Mouse (Mus musculus): Measurements from ENCODE around the gene Akt1s1.

Gene Akt1s1

GRCm38 (mm10) chr7:44824872-44825271, 23.9 kb upstream of the Akt1s1 start:
- DNase-seq (ENCODE audit: extremely low read depth, insufficient read length, low spot score) = no peak

GRCm38 (mm10) chr7:44826771-44827170, 22.0 kb upstream of the Akt1s1 start:
- DNase-seq (ENCODE audit: extremely low read depth, insufficient read length, low spot score) = peak; percentile 56

- DNase-seq (ENCODE audit: extremely low read depth, insufficient read length, low spot score) = no peak
These were observed 20.1 kb upstream of the Akt1s1 start for GRCm38 (mm10) chr7:44828706-44829105.

DNA sequence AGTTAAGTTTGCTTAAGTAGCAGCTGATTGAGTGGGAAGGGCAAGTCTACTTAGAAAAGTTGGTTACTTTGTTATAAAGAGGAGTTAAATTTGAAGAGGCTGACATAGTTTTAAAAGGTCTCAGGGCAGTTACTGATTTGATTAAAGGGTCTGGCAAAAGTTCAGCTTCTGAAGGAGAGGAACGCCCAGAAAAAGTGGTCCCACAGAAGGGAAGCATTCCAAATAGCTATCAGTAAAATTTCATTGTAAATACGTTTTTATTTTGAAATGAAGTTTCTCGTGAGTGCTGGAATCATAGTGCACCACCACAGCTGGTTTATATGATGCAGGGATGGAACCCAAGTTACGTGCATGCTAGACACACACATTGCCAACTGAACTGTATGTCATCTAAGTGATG, 16.0 kb upstream of the Akt1s1 start:
- DNase-seq (ENCODE audit: extremely low read depth, insufficient read length, low spot score) = no peak

- DNase-seq (ENCODE audit: extremely low read depth, insufficient read length, low spot score) = no peak
These were observed 13.3 kb upstream of the Akt1s1 start for GRCm38 (mm10) chr7:44835373-44836015.

- DNase-seq (ENCODE audit: extremely low read depth, insufficient read length, low spot score) = no peak
These were observed 12.8 kb upstream of the Akt1s1 start for GRCm38 (mm10) chr7:44836016-44836404.

DNA sequence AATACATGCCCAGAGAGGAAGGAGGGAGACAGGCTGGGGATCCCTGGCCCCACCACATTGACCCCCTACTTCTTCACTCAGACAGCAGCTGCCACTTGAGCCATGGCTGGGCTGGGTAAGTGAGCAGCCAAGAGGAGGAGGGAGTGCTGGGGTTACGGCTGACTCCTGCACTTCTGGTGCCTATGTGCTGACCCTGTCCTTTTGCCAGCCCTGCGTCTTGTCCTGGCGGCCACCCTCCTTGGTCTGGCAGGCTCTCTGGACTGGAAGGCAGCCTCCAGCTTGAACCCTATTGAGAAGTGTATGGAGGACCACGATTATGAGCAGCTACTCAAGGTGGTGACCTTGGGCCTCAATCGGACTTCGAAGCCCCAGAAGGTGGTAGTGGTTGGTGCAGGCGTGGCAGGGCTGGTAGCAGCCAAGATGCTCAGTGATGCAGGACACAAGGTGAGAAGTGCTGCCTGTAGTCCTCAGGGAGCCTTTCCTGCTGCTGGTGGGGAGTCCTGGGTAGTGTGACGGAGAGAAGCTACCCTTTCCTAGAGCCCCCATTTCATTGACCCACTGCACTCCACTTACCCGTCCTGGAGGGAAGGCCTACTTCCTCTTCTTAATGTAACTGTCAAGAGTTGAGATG, 12.3 kb upstream of the Akt1s1 start:
- DNase-seq (ENCODE audit: extremely low read depth, insufficient read length, low spot score) = no peak

GRCm38 (mm10) chr7:44838073-44838472, 10.7 kb upstream of the Akt1s1 start:
- no peak for DNase-seq (ENCODE audit: extremely low read depth, insufficient read length, low spot score)

GRCm38 (mm10) chr7:44839171-44839490, 9.7 kb upstream of the Akt1s1 start:
- no peak for DNase-seq (ENCODE audit: extremely low read depth, insufficient read length, low spot score)

- DNase-seq (ENCODE audit: extremely low read depth, insufficient read length, low spot score) = no peak
These were observed 9.2 kb upstream of the Akt1s1 start for GRCm38 (mm10) chr7:44839491-44840191.

DNA sequence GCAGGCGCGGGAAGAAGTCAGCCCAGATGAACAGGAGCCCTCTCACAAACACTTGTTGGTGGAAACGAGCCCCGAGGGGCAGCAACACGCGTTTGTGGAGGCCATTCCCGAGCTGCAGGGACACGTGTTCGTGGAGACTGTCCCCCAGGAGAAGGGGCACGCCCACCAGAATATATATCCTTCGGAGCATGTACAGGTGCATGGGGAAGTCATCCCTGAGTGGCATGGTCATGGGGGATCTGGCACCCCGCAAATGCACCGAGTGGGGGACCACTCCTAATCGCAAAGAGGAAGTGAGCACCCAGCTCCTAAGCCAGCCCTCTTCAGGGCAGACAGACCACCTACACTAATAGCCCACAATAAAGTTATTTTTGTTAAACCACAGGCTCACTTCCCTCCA, 8.4 kb upstream of the Akt1s1 start:
- DNase-seq (ENCODE audit: extremely low read depth, insufficient read length, low spot score) = no peak

- no peak for DNase-seq (ENCODE audit: extremely low read depth, insufficient read length, low spot score)
These were observed 6.8 kb upstream of the Akt1s1 start for GRCm38 (mm10) chr7:44841825-44842463.

DNA sequence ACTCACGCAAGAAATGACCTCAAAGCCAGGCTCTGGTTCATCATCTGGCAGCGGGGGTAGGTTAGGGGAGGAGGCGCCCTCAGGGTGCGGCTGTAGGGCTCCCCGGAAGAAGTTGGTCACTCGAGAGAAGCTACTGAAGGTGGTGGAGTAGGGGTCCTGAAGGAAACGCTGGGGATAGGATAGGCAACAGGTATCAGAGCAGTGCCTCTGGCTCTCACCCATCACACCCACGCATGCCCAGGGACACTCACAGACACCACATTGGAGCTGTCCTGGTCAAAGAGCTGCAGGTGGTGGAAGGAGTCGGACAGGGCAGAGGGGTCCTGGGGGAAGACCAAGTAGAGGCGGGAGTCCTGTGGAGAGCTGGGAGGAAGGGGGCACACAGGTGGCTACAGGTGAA, 3.8 kb upstream of the Akt1s1 start:
- DNase-seq (ENCODE audit: extremely low read depth, insufficient read length, low spot score) = no peak

GRCm38 (mm10) chr7:44846804-44847203, 2.0 kb upstream of the Akt1s1 start:
- DNase-seq (ENCODE audit: extremely low read depth, insufficient read length, low spot score) = no peak

DNA sequence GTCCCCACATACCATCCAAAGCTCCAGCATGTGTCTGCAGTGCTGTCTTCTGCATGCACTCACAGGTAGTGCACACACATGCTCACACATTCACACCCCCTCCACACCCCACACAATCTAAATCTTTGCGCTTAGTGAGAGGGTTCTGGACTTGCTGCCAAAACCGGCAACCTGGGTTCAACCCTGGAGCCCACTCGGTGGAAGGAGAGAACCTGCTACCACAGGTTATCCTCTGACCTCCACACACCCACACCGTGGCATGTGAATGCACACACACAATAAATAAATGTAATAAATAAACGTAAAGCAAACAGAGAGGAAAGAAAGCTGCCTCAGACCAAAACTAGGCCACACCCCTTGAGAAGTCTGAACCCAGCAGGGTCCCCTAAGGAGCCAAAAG, 1.0 kb upstream of the Akt1s1 start:
- no peak for DNase-seq (ENCODE audit: extremely low read depth, insufficient read length, low spot score)

DNA sequence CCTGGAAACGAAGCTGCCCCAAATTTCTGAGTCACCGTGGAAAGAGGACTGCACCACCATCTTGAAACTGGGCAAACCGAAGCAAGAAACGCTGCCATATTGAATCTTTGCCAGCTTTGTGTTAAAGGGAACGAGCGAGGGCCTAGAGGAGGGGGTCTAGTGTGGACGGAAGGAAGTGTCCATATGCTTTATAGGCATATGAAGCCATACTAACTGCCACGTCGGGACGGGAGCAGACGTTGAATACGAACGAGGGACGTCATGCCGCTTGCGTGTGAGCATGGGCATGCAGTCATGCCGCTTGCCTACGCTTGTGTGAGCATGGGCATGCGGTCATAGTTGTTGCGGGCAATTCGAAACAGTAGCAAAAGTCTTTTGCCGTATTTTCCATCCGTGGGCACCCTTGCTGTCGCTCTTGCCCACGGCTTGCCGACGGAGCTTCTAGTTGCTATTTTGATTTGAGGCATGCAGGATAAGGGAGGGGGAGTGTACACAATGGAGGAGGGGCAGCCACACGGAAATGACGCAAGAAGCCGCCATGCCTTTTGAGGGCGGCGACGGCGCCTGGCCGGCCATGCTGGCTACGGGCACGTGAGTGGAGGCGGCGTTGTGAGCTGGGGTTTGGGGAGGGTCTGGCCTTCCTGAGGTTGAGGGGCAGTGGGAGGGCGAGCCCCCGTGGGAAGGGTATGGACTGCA, 773 bp downstream of the Akt1s1 start:
- peak; percentile 85 for DNase-seq (ENCODE audit: extremely low read depth, insufficient read length, low spot score)

GRCm38 (mm10) chr7:44850146-44850545, 1.4 kb downstream of the Akt1s1 start:
- DNase-seq (ENCODE audit: extremely low read depth, insufficient read length, low spot score) = peak; percentile 74

DNA sequence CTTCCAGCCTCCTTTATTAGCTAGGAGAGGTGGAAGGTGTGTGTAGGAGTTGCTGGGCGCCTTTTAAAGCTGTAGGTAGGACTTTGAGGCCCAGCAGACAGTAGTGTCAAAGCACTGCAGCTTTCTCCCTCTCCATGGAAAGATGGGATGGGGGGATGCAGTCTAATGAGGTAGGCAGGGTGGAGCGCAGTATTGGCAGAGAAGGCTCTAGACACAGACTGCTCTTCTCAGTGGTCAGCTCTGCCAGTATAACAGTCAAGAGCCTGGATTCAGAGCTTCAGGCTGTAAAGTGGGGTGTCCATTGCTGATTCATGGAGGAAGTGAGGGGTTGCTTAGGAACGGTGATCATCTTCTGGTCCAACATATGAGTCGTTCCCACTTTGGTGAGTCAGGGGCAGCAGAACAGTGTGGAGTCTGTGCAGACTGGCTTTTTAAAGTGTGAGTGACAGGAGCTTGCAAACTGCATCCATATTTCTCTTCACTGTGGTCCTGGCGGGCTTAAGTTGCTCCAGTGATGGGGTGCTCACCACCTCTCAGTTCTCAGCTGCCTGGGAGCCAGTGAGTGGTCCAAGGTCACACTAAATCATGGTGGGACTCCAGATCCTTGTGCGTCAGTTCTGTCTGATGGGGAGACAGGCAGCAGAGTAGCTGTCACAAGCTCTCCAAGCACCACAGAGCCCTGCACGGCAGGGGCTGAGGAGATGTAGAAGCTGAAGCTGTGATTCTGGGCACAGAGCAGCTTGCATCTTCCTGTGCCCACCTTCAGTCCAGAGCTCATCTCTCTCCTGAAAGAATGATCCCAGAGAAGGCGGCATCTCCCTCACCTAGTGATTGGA, 2.2 kb downstream of the Akt1s1 start:
- DNase-seq (ENCODE audit: extremely low read depth, insufficient read length, low spot score) = no peak

DNA sequence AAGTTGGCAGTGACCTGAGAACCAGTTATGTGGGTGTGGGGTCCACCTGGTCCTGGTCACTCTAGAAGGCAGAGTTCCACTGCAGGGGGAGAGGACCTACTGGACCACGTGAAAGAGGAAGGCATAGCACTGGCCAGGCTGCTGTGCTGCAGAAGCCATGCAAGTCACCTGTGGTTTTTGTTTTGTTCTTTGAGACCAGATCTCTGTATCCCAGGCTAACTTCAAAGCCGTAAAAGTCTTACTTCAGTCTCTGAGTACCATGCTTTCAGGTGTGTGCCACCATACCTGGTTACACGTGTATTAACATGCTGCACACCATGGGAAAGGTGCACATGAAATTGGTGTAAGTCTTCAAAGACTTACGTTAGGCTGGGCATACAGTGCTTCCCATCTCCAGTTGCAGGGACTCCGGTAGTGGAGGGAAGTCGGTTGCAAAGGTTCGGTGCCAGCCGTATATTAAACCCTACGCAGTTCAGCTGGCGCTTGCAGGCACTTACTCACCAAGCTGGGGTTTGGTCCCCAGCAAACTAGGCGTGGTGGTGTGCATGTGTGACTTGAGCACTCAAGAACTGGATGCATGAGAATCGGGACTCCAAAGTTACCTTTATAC, 2.9 kb downstream of the Akt1s1 start:
- DNase-seq (ENCODE audit: extremely low read depth, insufficient read length, low spot score) = no peak
